ENCODE assay signal across 27 mouse cellular contexts in the genomic region with DNA sequence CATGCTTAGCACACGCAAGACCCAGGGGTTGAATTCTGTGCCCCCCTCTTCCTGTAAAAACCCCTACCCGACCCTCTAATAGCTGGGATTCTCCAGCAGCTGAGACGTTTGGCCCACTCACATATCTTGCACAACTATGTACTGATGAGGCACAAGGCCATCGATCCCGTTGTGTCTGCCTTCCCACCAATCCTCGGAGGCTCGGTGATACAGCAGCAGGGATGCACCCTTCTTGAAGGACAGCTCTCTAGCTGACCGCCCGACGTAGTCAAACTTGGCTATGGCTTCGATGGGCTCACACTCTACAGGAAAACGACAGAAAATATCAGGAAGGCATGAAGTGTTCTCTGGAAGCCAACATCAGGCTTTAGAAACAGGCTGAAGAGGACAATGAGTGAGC.
"Had no signal": no experiment of that assay in that cellular context is flagged by ENCODE, and none has a peak within 500 bp of the region (broad histone marks: within the 10 kb centered on the region; RNA-seq: fewer than 3 reads in every experiment).

No protein-coding gene starts in this region.

- H3K9ac ChIP-seq: heart, embryonic 13.5 days; heart, embryonic 15.5 days; hindbrain, embryonic 12.5 days; hindbrain, embryonic 14.5 days; intestine, embryonic 15.5 days; limb, embryonic 12.5 days; liver, embryonic 13.5 days; liver, embryonic 15.5 days had no signal

- H3K27me3 ChIP-seq: heart, embryonic 13.5 days; heart, embryonic 15.5 days; hindbrain, embryonic 12.5 days; intestine, embryonic 15.5 days; limb, embryonic 12.5 days; liver, embryonic 13.5 days; liver, embryonic 15.5 days had no signal

- H3K9me3 ChIP-seq: heart, embryonic 13.5 days; heart, embryonic 15.5 days; hindbrain, embryonic 10.5 days; hindbrain, embryonic 12.5 days; intestine, embryonic 15.5 days; limb, embryonic 10.5 days; limb, embryonic 12.5 days; liver, embryonic 13.5 days; liver, embryonic 15.5 days had no signal

- H3K4me1 ChIP-seq: heart, embryonic 15.5 days; intestine, embryonic 15.5 days; liver, embryonic 15.5 days had no signal

- ATAC-seq: hindbrain, embryonic 16.5 days; inflammation-experienced regulatory T-cells, adult 6 months; intestine, embryonic 15.5 days; intestine, postnatal 0 days had no signal

- H3K4me3 ChIP-seq: gastrocnemius, adult 2 months; heart, embryonic 13.5 days; heart, embryonic 15.5 days; hindbrain, embryonic 10.5 days; hindbrain, embryonic 12.5 days; intestine, embryonic 15.5 days; layer of hippocampus, adult 2 months; left cerebral cortex, adult 2 months; limb, embryonic 10.5 days; limb, embryonic 12.5 days; liver, embryonic 13.5 days; liver, embryonic 15.5 days had no signal

- H3K4me2 ChIP-seq: heart, embryonic 11.5 days; heart, embryonic 13.5 days; heart, embryonic 15.5 days; hindbrain, embryonic 12.5 days; hindbrain, embryonic 14.5 days; intestine, embryonic 15.5 days; limb, embryonic 12.5 days; liver, embryonic 11.5 days; liver, embryonic 13.5 days; liver, embryonic 15.5 days had no signal

- DNase-seq: gastrocnemius, adult 2 months; gastrocnemius, postnatal 10 days; gastrocnemius, postnatal 25 days; heart, postnatal 4 days; kidney, adult 18-20 months; kidney, adult 8-10 months; kidney, postnatal 10 days; kidney, postnatal 25 days; kidney, postnatal 4 days; liver; liver, embryonic 13.5 days had no signal

- H3K27ac ChIP-seq: gastrocnemius, adult 2 months; heart, embryonic 13.5 days; heart, embryonic 15.5 days; hindbrain, embryonic 10.5 days; hindbrain, embryonic 12.5 days; hindbrain, embryonic 14.5 days; intestine, embryonic 15.5 days; layer of hippocampus, adult 2 months; left cerebral cortex, adult 2 months; limb, embryonic 10.5 days; limb, embryonic 12.5 days; liver, embryonic 13.5 days; liver, embryonic 15.5 days had no signal

- H3K36me3 ChIP-seq: intestine, embryonic 15.5 days; liver, embryonic 13.5 days; liver, embryonic 15.5 days had no signal
